Mouse (Mus musculus) neural tube, embryonic 15.5 days (tissue): Measurements from ENCODE around the gene Igf2. TPM values are rescaled to one million over a fixed set of nuclear protein-coding genes. Genes with fewer than 3 reads are reported as not detected.
A peak's percentile ranks its signal among the peaks of the same experiment; 100 is the strongest.

Experiments
- ATAC-seq: fragments of 200-750 bp; cut with Nextera tagmentation; 2 replicates; pipeline ENCODE4 v1.8.0; 2017; ENCODE audit warnings: mild to moderate bottlenecking, moderate TSS enrichment, moderate library complexity; ENCODE audit not compliant: low FRiP score
- H3K27ac ChIP-seq: fragments of 300-500 bp; sonication (generic); replicated peaks from 2 replicates; pipeline ENCODE4 v1.5.1; 2015; ENCODE audit warnings: mild to moderate bottlenecking, inconsistent platforms
- H3K27me3 ChIP-seq: fragments of 300-500 bp; sonication (generic); replicated peaks from 2 replicates; pipeline ENCODE4 v1.6.1; 2015; ENCODE audit warnings: inconsistent platforms
- H3K36me3 ChIP-seq: fragments of 300-500 bp; sonication (generic); 2 replicates; pipeline ENCODE4 v1.6.1; 2015; ENCODE audit warnings: inconsistent platforms
- H3K4me1 ChIP-seq: fragments of 300-500 bp; sonication (generic); 2 replicates; pipeline ENCODE4 v1.6.1; 2015; ENCODE audit warnings: inconsistent platforms
- H3K4me2 ChIP-seq: fragments of 300-500 bp; sonication (generic); 2 replicates; pipeline ENCODE4 v1.6.1; 2015; ENCODE audit warnings: inconsistent platforms, mild to moderate bottlenecking, moderate library complexity
- H3K4me3 ChIP-seq: fragments of 300-500 bp; sonication (generic); replicated peaks from 2 replicates; pipeline ENCODE4 v1.5.1; 2015; ENCODE audit warnings: mild to moderate bottlenecking, inconsistent platforms
- H3K9ac ChIP-seq: fragments of 300-500 bp; sonication (generic); replicated peaks from 2 replicates; pipeline ENCODE4 v1.6.1; 2015; ENCODE audit warnings: mild to moderate bottlenecking, inconsistent platforms
- H3K9me3 ChIP-seq: fragments of 300-500 bp; sonication (generic); replicated peaks from 2 replicates; pipeline ENCODE4 v1.6.1; 2016; ENCODE audit warnings: inconsistent platforms
- WGBS: fragments of 180-500 bp; shearing (Covaris S2); methylation state at CpG from one replicate; pipeline ENCODE4 v1.1.7; 2015; ENCODE audit warnings: mixed read lengths; 5-methylcytosine and 5-hydroxymethylcytosine counted together
- polyA plus RNA-seq: library from polyadenylated mRNA; unstranded; fragments of >200 nt; fragmentation: Nextera tagmentation; extraction: Ambion mirVana; gene quantifications from 2 replicates; pipeline ENCODE4 v1.2.1, GENCODE M21; 2015

Igf2 gene
- polyA plus RNA-seq, 1 experiment from 2014 or later = 176 TPM

DNA sequence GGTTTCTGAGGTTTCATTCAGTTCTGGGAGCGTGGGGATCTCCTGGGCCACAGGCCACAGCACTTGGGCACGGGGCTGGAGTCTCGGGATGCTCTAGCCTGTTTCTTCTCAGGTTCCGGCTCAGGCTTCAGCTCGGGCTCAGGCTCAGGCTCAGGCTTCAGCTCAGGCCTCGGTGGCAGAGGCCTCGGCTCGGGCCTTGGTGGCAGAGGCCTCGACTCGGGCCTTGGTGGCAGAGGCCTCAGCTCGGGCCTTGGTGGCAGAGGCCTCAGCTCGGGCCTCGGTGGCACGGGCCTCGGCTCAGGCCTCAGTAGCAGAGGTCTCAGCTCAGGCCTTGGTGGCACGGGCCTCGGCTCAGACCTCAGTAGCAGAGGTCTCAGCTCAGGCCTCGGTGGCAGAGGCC lies 905 bp upstream of the Igf2 start:
- WGBS = 94% methylated on average over 18 of the region's 18 CpGs
- H3K36me3 ChIP-seq = no peaks in the 10 kb centered on the region
- no peak for ATAC-seq
- no peak overlapping the region for H3K4me2 ChIP-seq
- peaks cover 9% of the 10 kb centered on the region for H3K4me1 ChIP-seq
- H3K9me3 ChIP-seq = no peaks in the 10 kb centered on the region
- H3K27me3 ChIP-seq = peaks cover 46% of the 10 kb centered on the region
- no peak overlapping the region for H3K9ac ChIP-seq
- H3K27ac ChIP-seq = no peak overlapping the region
- no peak overlapping the region for H3K4me3 ChIP-seq

DNA sequence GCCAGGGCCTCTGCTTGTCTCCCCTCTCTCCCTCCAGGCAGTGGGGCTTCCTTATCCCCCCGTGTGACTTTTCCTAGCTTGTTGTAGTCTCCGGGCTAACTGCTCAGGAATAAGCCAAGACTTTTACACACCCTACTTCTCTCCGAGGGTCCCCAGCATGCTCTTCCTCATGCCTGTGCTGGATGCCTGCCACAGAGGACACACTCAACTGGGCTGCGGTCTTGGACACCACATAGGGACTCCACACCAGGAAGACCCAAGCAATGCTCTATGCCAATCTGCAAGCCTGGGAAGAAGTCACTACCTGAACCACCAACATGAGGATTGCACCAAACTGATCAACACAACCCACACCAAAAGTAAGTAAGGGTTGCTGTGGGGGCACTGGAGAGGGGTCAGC lies 507 bp downstream of the Igf2 start:
- H3K4me3 ChIP-seq = no peak overlapping the region
- H3K9ac ChIP-seq = no peak overlapping the region
- 84% methylated on average over 4 of the region's 4 CpGs for WGBS
- no peaks in the 10 kb centered on the region for H3K36me3 ChIP-seq
- H3K4me1 ChIP-seq = peaks cover 10% of the 10 kb centered on the region
- H3K9me3 ChIP-seq = no peaks in the 10 kb centered on the region
- H3K27ac ChIP-seq = no peak overlapping the region
- peaks cover 55% of the 10 kb centered on the region for H3K27me3 ChIP-seq
- ATAC-seq = no peak
- H3K4me2 ChIP-seq = no peak overlapping the region

DNA sequence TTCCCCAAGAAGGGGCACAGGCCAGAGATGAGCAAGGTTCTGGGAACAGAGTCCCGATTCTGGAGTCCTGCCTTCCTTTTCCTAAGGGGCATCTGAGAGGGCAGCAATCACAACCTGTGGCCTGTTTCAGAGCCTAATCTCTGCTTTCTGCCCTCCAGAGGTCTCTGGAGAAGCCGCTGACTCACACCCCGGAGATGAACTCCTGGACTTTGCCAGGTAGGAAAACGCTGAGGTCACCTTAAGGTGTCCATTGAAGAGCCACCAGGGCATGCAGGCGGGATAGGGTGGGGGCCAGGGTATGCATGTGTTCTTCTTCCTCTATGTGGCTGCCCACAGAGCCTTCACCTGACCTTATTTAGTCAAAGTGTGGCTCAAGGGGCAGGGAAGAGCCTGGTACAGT lies 1.3 kb downstream of the Igf2 start:
- no peak for ATAC-seq
- no peak overlapping the region for H3K4me3 ChIP-seq
- no peaks in the 10 kb centered on the region for H3K36me3 ChIP-seq
- H3K4me2 ChIP-seq = no peak overlapping the region
- H3K9me3 ChIP-seq = no peaks in the 10 kb centered on the region
- peaks cover 17% of the 10 kb centered on the region for H3K4me1 ChIP-seq
- H3K9ac ChIP-seq = no peak overlapping the region
- 59% methylated on average over 5 of the region's 5 CpGs for WGBS
- no peak overlapping the region for H3K27ac ChIP-seq
- peaks cover 63% of the 10 kb centered on the region for H3K27me3 ChIP-seq

DNA sequence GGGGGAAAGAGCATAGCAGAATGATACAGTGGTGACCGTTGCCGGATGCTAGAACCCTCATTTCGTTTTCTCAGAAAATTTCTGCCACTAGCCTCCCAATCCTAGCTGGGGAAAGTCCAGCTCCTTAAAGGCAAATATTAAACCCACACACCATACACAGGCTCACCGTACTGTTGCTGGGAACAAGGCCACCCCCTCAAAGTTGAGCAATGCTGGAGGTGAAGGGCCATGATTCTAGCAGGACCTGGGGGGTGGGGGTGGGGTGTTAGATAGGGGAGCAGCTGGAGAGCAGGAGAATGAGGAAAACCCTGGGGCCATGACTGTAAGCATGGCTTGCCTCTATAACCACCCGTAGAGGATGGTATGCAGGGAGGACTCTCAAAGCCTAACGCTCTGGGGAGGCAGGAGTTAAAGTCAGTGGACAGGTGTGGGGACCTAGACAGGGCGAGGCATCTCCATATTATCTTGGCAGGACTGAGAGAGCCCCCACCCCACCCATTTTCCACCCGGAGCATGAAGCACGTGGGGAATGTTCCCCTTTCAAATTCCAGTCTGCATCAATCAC lies 2.1 kb downstream of the Igf2 start:
- Histone ChIP-seq H3K36me3 (no peaks in the 10 kb centered on the region), H3K27me3 (peaks cover 71% of the 10 kb centered on the region), H3K4me3 (0 out of 2 replicates have a peak overlapping the region, but pooled peaks have one; percentile 20), H3K27ac (no peak overlapping the region), H3K9ac (no peak overlapping the region), H3K4me1 (peaks cover 26% of the 10 kb centered on the region), H3K4me2 (0 out of 2 replicates have a peak overlapping the region, but pooled peaks have one; percentile 45), H3K9me3 (no peaks in the 10 kb centered on the region)
- no peak for ATAC-seq
- WGBS = 3% methylated on average over 9 of the region's 9 CpGs

DNA sequence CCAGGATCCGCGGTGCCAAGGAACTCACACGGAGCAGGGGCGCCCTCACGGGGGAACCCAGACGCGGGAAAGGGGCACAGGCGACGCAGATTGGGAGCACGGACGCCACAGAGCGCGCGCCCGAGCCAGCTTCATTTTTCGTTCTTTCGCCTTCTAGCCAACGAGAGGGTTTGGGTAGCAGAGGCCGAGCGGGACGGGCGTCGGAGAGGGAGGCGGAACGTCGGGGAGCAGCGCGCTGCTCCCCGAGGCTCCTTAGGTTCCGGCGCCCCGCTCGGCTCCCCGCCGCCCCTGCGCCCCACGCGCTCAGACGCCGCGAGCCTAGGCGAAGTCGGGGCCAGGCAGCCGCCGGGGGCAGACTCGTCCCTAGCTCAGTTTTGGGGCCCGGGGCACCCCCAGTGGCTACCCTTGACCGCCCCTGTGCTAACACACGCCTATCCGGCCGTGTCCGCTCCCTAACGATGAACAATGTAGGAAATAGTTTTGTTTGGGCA lies 2.6 kb downstream of the Igf2 start:
- no peaks in the 10 kb centered on the region for H3K36me3 ChIP-seq
- H3K4me2 ChIP-seq = peak overlapping the region; percentile 45
- no peak for ATAC-seq
- H3K27ac ChIP-seq = no peak overlapping the region
- H3K9ac ChIP-seq = 0 out of 2 replicates have a peak overlapping the region, but pooled peaks have one; percentile 23
- H3K27me3 ChIP-seq = peaks cover 77% of the 10 kb centered on the region
- WGBS = under 1% methylated on average over 52 of the region's 53 CpGs
- H3K4me3 ChIP-seq = peak overlapping the region; percentile 20
- no peaks in the 10 kb centered on the region for H3K9me3 ChIP-seq
- H3K4me1 ChIP-seq = peaks cover 31% of the 10 kb centered on the region

DNA sequence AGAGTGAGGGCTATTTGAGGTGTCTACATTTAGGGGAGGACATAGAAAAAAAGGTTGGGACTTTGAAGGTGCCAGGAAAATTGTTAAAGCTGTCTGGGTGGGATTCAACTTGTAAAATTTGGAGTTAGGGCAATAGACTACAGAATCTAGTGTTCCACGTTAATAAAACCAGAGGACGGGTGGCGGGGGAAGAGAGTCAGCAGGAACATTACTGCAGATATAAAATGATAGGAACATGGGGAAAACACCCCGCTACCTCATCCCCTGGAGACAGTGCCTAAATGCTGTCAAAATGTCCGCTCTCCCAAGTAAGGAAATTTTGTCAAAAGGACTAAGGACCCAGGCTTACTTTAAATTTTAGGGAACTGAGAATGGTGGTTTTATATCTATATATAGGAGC lies 3.5 kb downstream of the Igf2 start:
- Histone ChIP-seq H3K4me3 (no peak overlapping the region), H3K9me3 (no peaks in the 10 kb centered on the region), H3K27ac (no peak overlapping the region), H3K27me3 (peaks cover 85% of the 10 kb centered on the region), H3K9ac (no peak overlapping the region), H3K4me2 (no peak overlapping the region), H3K36me3 (no peaks in the 10 kb centered on the region), H3K4me1 (peaks cover 40% of the 10 kb centered on the region)
- no peak for ATAC-seq
- WGBS = 10% methylated on average over 5 of the region's 5 CpGs

DNA sequence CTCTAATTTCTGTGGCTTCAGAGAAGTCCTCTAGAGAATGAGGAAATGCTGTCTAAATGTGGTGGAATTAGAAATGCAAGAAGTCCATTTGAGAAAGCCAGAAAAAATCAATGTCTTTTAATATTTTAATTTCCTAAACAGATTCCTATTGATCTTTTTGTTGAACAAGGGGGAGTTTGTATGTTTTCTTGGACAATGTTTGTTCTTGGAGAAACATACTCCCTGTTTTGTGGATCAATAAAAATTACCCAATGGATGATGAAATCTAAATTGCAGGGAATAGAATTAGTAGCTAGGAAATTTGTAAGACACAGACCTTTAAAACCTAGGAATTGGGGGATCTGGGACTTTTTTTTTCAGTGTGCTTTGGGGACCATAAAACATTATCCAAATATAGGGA lies 4.8 kb downstream of the Igf2 start:
- H3K27me3 ChIP-seq = peaks cover 95% of the 10 kb centered on the region
- H3K9me3 ChIP-seq = no peaks in the 10 kb centered on the region
- no peaks in the 10 kb centered on the region for H3K36me3 ChIP-seq
- no peak overlapping the region for H3K4me2 ChIP-seq
- no peak for ATAC-seq
- H3K4me3 ChIP-seq = no peak overlapping the region
- H3K27ac ChIP-seq = no peak overlapping the region
- no peak overlapping the region for H3K9ac ChIP-seq
- H3K4me1 ChIP-seq = peaks cover 41% of the 10 kb centered on the region

DNA sequence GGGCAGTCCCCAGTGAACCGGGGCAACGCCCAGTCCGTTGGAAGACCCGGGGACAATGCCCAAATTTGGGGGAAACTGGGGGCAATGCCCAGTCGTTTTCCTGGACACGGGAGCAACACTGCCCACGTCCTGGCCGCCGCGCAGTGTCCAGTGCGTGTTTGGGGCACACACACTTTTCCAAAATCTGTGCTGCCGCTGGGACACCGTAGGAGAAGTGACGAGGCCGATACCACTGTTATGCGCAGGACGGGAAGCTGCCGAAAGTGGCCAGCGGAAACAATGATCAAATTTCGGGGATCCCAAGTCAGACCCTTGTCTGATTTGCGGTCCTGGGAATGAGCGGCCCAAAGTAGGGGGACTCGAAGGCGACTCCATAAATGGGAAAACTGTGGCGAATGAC lies 5.6 kb downstream of the Igf2 start:
- H3K36me3 ChIP-seq = no peaks in the 10 kb centered on the region
- H3K27me3 ChIP-seq = peaks cover 95% of the 10 kb centered on the region
- 2% methylated on average over 25 of the region's 25 CpGs for WGBS
- no peaks in the 10 kb centered on the region for H3K9me3 ChIP-seq
- H3K9ac ChIP-seq = 0 out of 2 replicates have a peak overlapping the region, but pooled peaks have one; percentile 32
- H3K4me3 ChIP-seq = peak overlapping the region; percentile 35
- ATAC-seq = no peak
- H3K27ac ChIP-seq = no peak overlapping the region
- H3K4me2 ChIP-seq = peak overlapping the region; percentile 55
- peaks cover 41% of the 10 kb centered on the region for H3K4me1 ChIP-seq

DNA sequence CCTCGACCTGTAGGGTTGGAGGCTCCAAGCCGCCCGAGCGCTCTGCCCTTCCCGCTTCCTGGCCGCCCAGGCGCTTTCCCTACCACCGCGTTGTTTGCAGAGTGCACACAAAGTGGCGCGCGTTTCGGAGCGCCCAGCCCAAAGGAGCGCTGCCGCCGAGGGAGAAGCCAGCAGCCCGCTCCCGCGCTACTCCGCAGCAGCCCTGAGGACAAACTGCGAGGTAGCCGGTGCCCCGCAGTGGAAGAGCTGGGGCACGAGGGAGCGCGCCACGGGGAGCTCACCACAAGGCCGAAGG lies 6.0 kb downstream of the Igf2 start:
- under 1% methylated on average over 29 of the region's 29 CpGs for WGBS
- Histone ChIP-seq H3K4me2 (peak overlapping the region; percentile 55), H3K9ac (0 out of 2 replicates have a peak overlapping the region, but pooled peaks have one; percentile 32), H3K36me3 (no peaks in the 10 kb centered on the region), H3K9me3 (no peaks in the 10 kb centered on the region), H3K27ac (no peak overlapping the region), H3K27me3 (peaks cover 95% of the 10 kb centered on the region), H3K4me1 (peaks cover 41% of the 10 kb centered on the region), H3K4me3 (peak overlapping the region; percentile 35)
- no peak for ATAC-seq

DNA sequence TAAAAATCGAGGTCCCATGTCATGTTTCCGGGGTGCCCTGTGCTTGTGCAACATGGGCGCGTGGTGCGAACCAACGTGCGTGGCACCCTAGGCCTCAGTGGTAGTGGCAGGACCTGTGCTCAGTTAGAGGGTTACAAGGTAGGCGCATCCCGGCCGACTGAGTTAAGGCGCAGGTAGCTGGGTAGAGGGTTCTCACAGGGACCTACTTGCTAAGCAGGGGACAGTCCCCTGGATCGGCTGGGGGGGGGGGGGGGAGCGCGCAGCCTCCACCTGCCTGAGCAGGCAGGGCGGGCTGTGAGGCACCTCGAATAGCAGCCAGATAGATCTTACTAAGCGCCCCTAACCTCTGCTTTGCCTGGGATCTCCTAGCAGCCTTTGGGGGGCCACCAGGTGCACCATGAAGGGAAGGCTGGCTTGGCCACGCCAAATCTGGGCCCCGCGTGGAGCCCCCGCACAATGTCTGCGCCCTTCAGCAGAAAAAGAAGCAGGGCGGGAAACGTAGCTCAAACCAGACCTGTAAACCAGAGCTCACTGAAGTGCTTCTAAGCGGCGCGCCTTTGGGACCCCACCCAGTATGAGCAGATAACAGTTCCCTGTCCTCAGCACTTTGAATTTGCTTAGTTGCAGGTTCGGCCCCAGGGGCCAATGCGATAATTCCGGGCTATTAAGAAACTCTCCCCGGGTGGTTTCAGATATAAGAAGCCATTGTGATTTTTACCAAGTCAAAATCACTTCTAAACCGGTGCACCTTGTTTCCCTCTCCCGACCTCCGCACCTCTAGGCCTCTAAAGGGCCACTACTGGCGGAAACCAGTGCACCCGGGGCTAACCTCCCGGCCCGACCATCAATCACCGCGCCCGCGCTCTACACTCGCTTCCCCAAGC lies 6.6 kb downstream of the Igf2 start:
- Histone ChIP-seq H3K9ac (0 out of 2 replicates have a peak overlapping the region, but pooled peaks have one; percentile 32), H3K4me1 (peaks cover 41% of the 10 kb centered on the region), H3K4me2 (peak overlapping the region; percentile 55), H3K27ac (no peak overlapping the region), H3K4me3 (peak overlapping the region; percentile 35), H3K9me3 (no peaks in the 10 kb centered on the region), H3K27me3 (peaks cover 95% of the 10 kb centered on the region), H3K36me3 (no peaks in the 10 kb centered on the region)
- 1% methylated on average over 41 of the region's 43 CpGs for WGBS
- ATAC-seq = no peak

DNA sequence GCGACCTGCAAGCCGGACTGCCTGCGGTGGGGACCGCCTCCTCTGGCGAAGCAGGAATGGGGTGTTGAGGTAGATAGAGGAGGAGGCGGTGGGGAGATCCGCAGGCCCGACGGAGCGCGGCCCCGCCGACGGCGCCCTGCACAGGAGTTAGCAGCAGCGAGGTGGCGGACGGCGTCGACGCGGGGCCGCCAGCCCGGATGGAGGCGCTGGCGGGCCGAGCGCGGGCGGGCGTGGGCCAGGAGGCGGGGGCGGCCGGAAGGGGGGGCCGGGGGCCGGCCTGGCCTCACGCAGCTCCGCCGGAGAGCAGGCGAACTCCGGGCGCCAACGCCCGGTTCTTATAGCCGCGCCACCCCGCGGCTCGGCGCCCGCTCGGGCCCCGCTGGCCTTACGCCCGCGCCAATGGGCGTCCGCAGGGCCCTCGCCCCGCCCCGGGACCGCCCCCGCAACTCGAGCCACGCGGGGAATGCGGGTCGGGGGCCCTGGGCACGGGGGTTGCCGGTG lies 7.4 kb downstream of the Igf2 start:
- H3K9me3 ChIP-seq = no peaks in the 10 kb centered on the region
- 2% methylated on average over 43 of the region's 70 CpGs for WGBS
- ATAC-seq = peak; percentile 45; the same call in 1 of the 2 replicates

More for the DNA sequence above, 7.4 kb downstream of the Igf2 start:
- Histone ChIP-seq H3K4me1 (peaks cover 38% of the 10 kb centered on the region), H3K27ac (peak overlapping the region; percentile 48; the same call in 1 of the 2 replicates), H3K27me3 (peaks cover 95% of the 10 kb centered on the region), H3K9ac (peak overlapping the region; percentile 32; the same call in 1 of the 2 replicates), H3K4me3 (peak overlapping the region; percentile 35), H3K36me3 (no peaks in the 10 kb centered on the region), H3K4me2 (peak overlapping the region; percentile 55)
